Mouse (Mus musculus) lung, postnatal 0 days (tissue): Measurements from ENCODE around the gene Gm49394.

Source experiments
- CTCF ChIP-seq: IDR thresholded peaks from 2 replicates; pipeline ENCODE4 v1.5.1; 2016; ENCODE audit warnings: antibody characterized with exemption, mild to moderate bottlenecking
- EP300 ChIP-seq: IDR thresholded peaks from 2 replicates; pipeline ENCODE4 v1.6.1; 2016; ENCODE audit warnings: antibody characterized with exemption, mild to moderate bottlenecking, control low read depth

DNA sequence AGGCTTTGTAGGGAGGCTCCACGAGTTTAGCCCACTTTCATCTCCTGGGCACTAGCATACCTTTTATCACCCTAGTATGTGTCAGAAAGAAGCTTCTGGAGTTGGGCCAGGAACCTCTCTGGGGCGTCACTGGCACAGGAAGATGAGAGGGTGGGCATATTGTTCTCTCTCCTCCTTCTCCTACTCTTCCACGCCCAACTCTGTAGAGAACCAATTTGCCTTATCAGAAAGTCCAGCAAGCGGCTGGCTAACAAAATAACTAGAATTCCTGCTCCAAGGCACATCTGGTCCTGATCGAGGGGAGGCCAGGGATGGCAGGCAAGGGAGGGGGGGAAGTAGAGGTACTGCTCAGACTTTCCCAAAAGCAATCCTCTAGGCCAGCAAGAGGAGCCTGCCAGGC lies 24.7 kb downstream of the Gm49394 start:
- TF ChIP-seq EP300: no peak
- TF ChIP-seq CTCF: no peak
